Mouse (Mus musculus): ENCODE data around the gene 1700021F05Rik. TPM values are rescaled to one million over a fixed set of nuclear protein-coding genes. Genes with fewer than 3 reads are reported as not detected.

Gene 1700021F05Rik
- 3.3 and 9.1 TPM in 2 replicates for polyA plus RNA-seq (2012; rRNA removed; ENCODE audit: low replicate concordance)

DNA sequence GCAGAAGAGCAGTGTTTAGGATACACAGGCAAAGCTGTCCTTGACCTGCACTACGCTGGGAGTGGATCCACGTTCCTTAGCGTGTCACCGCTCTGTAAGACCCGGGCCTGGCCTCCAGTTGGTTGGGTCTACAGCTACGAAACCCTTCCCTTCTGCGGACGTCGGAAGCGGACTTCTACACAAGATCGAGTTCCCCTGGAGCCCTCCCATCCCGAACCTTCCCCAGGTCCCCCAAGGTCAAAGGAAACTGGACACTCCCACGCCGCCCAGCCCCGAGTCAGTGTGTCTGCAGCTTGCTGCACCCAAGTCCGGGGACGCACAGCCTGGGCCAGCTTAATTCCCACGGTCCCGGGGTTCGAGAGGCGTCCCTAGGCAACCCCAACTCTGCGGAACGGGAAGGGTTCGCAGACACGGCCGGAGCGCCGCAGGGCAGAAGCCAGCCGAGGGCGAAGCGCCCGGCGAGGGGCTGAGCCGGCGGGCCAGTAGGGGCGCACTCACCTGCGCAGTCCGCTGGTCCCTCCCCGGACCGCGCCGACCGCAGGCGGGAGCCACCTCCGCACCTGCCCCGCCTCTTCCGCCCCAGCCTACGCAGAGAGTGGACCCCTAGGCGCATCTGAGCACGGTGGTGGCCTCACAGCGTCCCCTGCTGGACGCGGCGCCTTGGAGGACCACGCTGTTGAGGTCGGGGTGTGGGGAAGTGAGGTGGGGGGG is at the start of gene 1700021F05Rik:
Gene 1700021F05Rik, minus strand, starts transcription at position 553 of the 711 bp plus-strand sequence.

GRCm38 (mm10) chr10:43577997-43578331 is 37.2 kb upstream of the 1700021F05Rik start, which contains the start of gene Cd24a:
Gene Cd24a (plus strand): TSS chr10:43578284.

DNA sequence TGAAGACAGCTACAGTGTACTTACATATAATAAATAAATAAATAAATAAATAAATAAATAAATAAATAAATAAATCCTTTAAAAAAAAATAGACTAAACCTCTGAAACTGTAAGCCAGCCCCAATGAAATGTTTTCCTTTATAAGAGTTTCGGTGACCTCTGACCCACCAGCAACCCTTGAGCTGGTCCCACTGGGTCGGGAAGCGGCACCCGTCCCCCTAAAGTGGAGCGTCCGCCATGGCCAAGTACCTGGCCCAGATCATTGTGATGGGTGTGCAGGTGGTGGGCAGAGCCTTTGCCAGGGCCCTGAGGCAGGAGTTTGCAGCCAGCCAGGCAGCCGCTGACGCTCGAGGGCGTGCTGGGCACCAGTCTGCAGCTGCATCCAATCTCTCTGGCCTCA is 16.9 kb downstream of the 1700021F05Rik start, which contains the start of gene Gm9803:
Gene Gm9803, plus strand, starts transcription at position 154 of the 400 bp plus-strand sequence.

DNA sequence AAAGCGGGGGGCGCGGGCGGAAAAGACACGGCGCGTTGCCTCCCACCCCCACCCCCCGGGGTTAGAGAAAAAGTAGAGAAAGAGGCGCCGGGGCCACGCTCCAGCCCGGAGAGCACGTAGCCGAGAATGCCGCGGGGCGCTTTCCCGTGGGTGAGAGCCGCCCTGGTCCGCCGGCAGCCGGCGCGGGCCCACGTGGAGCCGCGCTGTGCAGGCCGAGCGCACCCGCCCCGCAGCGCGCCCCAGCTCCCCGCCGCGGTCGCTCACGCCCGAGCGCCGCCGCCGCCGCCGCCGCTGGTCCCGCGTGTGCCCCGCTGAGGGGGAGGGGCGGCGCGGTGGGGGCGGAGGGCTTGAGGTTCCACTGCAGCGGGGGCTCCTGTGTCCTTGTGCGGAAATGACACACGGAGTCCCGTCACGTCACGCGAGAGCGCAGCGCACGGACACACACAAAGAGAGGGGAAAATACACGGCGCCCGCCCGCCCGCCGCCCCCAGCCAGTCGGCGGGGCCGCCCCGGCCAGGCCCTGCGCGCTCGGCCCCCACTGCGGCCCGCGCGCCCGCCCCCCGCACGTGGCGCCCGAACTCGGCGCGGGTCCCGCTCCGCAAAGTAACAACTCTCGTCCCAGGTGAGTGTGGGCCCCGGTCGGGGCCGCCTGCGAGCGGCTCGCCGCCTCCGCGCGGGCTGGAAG is 61.9 kb downstream of the 1700021F05Rik start, which contains the start of gene Bend3:
Gene Bend3, plus strand, starts transcription at position 81 of the 685 bp plus-strand sequence.

Other genes with a start within 250 kb of the 1700021F05Rik start
- gene Bend3, start 62.2 kb downstream of the 1700021F05Rik start, polyA plus RNA-seq (2012; rRNA removed; ENCODE audit: low replicate concordance) = 1.2 and 2.5 TPM in 2 replicates
- 88.8 and 140 TPM in 2 replicates for gene Gm9803, start 16.9 kb downstream of the 1700021F05Rik start, polyA plus RNA-seq (2012; rRNA removed; ENCODE audit: low replicate concordance)
- 61.0 and 157 TPM in 2 replicates for gene Cd24a, start 37.3 kb upstream of the 1700021F05Rik start, polyA plus RNA-seq (2012; rRNA removed; ENCODE audit: low replicate concordance)

All from duodenum, adult 2 months (tissue).